In the genomic region with DNA sequence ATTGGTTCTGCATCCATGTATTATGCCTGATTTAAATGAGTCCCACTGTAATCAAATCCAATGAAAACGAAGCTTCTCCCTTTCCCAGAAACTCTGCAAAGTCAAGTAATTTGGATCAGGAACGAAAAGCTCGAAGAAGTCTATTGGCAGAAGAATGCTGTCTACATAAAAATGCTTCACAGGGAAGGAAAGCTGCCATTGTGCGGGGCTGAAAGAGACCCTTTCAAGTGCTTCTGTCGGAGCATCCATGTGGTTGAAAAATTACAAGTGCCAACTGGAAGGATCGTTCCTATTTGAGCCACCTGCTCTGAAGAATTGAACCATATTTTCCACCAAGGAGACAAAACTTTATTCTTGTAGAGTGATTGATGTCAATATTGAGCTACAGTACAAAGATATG, we compare ENCODE assay signal across 17 mouse cellular contexts.
"Had no signal": no experiment of that assay in that cellular context is flagged by ENCODE, and none has a peak within 500 bp of the region (broad histone marks: within the 10 kb centered on the region; RNA-seq: fewer than 3 reads in every experiment).

No protein-coding gene starts in this region.

- H3K4me2 ChIP-seq: lung, embryonic 15.5 days; midbrain, embryonic 11.5 days; midbrain, embryonic 13.5 days; midbrain, embryonic 15.5 days; neural tube, embryonic 12.5 days; stomach, embryonic 15.5 days had no signal

- H3K36me3 ChIP-seq: lung, embryonic 15.5 days; midbrain, embryonic 13.5 days; midbrain, embryonic 15.5 days; neural tube, embryonic 12.5 days; stomach, embryonic 15.5 days had no signal

- DNase-seq: lung, adult 2 months; lung, postnatal 14 days; lung, postnatal 36 days; right cerebral cortex, postnatal 14 days; thymus, adult 2 months; thymus, postnatal 25 days; thymus, postnatal 4 days had no signal

- H3K27ac ChIP-seq: lung, embryonic 15.5 days; macrophage; midbrain, embryonic 13.5 days; midbrain, embryonic 15.5 days; neural tube, embryonic 12.5 days; stomach, embryonic 15.5 days; stomach, postnatal 0 days had no signal

- H3K27me3 ChIP-seq: lung, embryonic 15.5 days; megakaryocyte, embryonic 14.5 days; midbrain, embryonic 13.5 days; midbrain, embryonic 15.5 days; neural tube, embryonic 12.5 days; stomach, embryonic 15.5 days had no signal

- H3K4me1 ChIP-seq: lung, embryonic 15.5 days; megakaryocyte, embryonic 14.5 days; midbrain, embryonic 13.5 days; midbrain, embryonic 15.5 days; neural tube, embryonic 12.5 days; stomach, embryonic 15.5 days had no signal

- H3K9ac ChIP-seq: lung, embryonic 15.5 days; midbrain, embryonic 13.5 days; midbrain, embryonic 15.5 days; neural tube, embryonic 12.5 days; stomach, embryonic 15.5 days had no signal

- ATAC-seq: lung, postnatal 0 days; midbrain, embryonic 13.5 days; midbrain, embryonic 15.5 days had no signal

- H3K9me3 ChIP-seq: lung, embryonic 15.5 days; megakaryocyte, embryonic 14.5 days; midbrain, embryonic 13.5 days; midbrain, embryonic 15.5 days; neural tube, embryonic 12.5 days; stomach, embryonic 15.5 days had no signal

- H3K4me3 ChIP-seq: lung, embryonic 15.5 days; megakaryocyte, embryonic 14.5 days; midbrain, embryonic 13.5 days; midbrain, embryonic 15.5 days; neural tube, embryonic 12.5 days; stomach, embryonic 15.5 days had no signal
